Mouse (Mus musculus) megakaryocyte, embryonic 14.5 days (primary cell): ENCODE results near the gene Fam189a2.

ENCODE experiments used
- FLI1 ChIP-seq: IDR thresholded peaks from 2 replicates; pipeline ENCODE4 v1.6.1; 2012; ENCODE audit warnings: low read length, inconsistent platforms, mixed read lengths
- GATA1 ChIP-seq: IDR thresholded peaks from 3 replicates; pipeline ENCODE4 v1.6.1; 2012; ENCODE audit warnings: mixed read lengths, low read length, inconsistent platforms, borderline replicate concordance

DNA sequence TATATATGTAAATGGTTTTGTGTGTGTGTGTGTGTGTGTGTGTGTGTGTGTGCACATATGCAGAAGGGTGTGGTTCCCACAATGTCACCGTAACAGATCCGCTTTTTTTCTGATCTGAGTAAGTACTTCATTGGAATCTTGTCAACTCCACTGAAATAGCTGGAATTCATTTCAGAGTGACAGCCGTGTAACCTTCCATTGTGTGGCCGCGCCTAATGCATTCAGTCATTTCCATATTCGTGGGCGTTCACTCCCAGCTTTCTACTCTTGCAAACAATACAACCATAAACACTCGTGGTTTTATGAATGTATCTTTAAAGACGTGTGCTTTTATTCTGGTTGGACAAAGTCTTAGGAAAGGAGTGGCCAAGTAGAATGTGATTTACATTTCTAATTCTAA lies 6.7 kb downstream of the Fam189a2 start:
- TF ChIP-seq FLI1 (no peak), GATA1 (no peak)
